In genomic region chr5:67295682-67296081, GRCm38 (mm10) we compare ENCODE assay signal across 25 mouse cellular contexts. TPM values are rescaled to one million over a fixed set of nuclear protein-coding genes. Genes with fewer than 3 reads are reported as not detected.
DNase-seq lines count a peak whose midpoint lies in the region; ATAC-seq and TF ChIP-seq lines count a peak whose summit lies in the region.
"Had no signal": no experiment of that assay in that cellular context is flagged by ENCODE, and none has a peak within 500 bp of the region (broad histone marks: within the 10 kb centered on the region; RNA-seq: fewer than 3 reads in every experiment).

No protein-coding gene starts in this region.

- H3K27ac ChIP-seq in kidney, adult 2 months (ENCODE audit: insufficient read depth, low read depth, low read length) = no peak overlapping the region
- H3K27ac ChIP-seq: embryonic facial prominence, embryonic 10.5 days; embryonic facial prominence, embryonic 15.5 days; forebrain, embryonic 15.5 days; heart, embryonic 10.5 days; heart, embryonic 15.5 days; hindbrain, embryonic 12.5 days; hindbrain, postnatal 0 days; intestine, embryonic 15.5 days; kidney, postnatal 0 days; midbrain, embryonic 13.5 days; neural tube, embryonic 13.5 days had no signal

- DNase-seq in kidney, adult 2 months = peak; percentile 33
- no peak for DNase-seq in kidney, postnatal 14 days
- DNase-seq in right cerebral cortex, adult 2 months (ENCODE audit: low spot score in 2 of 2) = peak; percentile 16 to 31
- DNase-seq in right cerebral cortex, postnatal 14 days = no peak
- DNase-seq in layer of hippocampus, postnatal 10 days (ENCODE audit: low spot score in 2 of 2) = no peak
- no peak for DNase-seq in gastrocnemius, postnatal 4 days (ENCODE audit: low spot score in 2 of 2)
- DNase-seq: adrenal gland, postnatal 14 days; cerebellum, adult 18-20 months; cerebellum, postnatal 14 days; heart, postnatal 36 days; kidney, adult 8-10 months; lung, postnatal 4 days had no signal

- peaks cover 20% of the 10 kb centered on the region for H3K4me1 ChIP-seq in kidney, adult 2 months (ENCODE audit: control insufficient read depth, insufficient read depth, low read length)
- H3K4me1 ChIP-seq: embryonic facial prominence, embryonic 10.5 days; embryonic facial prominence, embryonic 15.5 days; forebrain, embryonic 15.5 days; heart, embryonic 10.5 days; heart, embryonic 15.5 days; hindbrain, embryonic 12.5 days; intestine, embryonic 15.5 days; midbrain, embryonic 13.5 days; neural tube, embryonic 13.5 days had no signal

- H3K4me3 ChIP-seq in kidney, adult 2 months (ENCODE audit: insufficient read depth, low read depth, low read length) = no peak overlapping the region
- H3K4me3 ChIP-seq: embryonic facial prominence, embryonic 10.5 days; embryonic facial prominence, embryonic 15.5 days; forebrain, embryonic 15.5 days; heart, embryonic 10.5 days; heart, embryonic 15.5 days; hindbrain, embryonic 12.5 days; intestine, embryonic 15.5 days; midbrain, embryonic 13.5 days; neural tube, embryonic 13.5 days had no signal

- ATAC-seq in granulocyte monocyte progenitor cell, adult 5-6 weeks (replicated peaks; ENCODE audit: poor library complexity, severe bottlenecking) = peak; percentile 34
- ATAC-seq: CD4-positive, CD25-positive, alpha-beta regulatory T cell, adult 4 months; forebrain, embryonic 15.5 days; hindbrain, postnatal 0 days; intestine, embryonic 15.5 days; midbrain, embryonic 13.5 days had no signal

- WGBS in kidney, adult 2 months = 68% methylated on average over 6 of the region's 6 CpGs

- no peaks in the 10 kb centered on the region for H3K36me3 ChIP-seq in kidney, adult 2 months (ENCODE audit: control insufficient read depth, insufficient read depth, low read length)
- H3K36me3 ChIP-seq: embryonic facial prominence, embryonic 15.5 days; heart, embryonic 15.5 days; intestine, embryonic 15.5 days had no signal

- no peak for TF ChIP-seq POLR2A in kidney, adult 2 months (IDR thresholded peaks at IDR 0.05; ENCODE audit: low read depth, low read length)

- H3K27me3 ChIP-seq in kidney, adult 2 months (replicated peaks; ENCODE audit: control insufficient read depth, insufficient read depth, low read length) = no peaks in the 10 kb centered on the region
- H3K27me3 ChIP-seq: embryonic facial prominence, embryonic 15.5 days; forebrain, embryonic 15.5 days; heart, embryonic 15.5 days; hindbrain, embryonic 12.5 days; intestine, embryonic 15.5 days; midbrain, embryonic 13.5 days; neural tube, embryonic 13.5 days had no signal

- TF ChIP-seq CTCF in kidney, adult 2 months (conservative IDR thresholded peaks at IDR 0.05; ENCODE audit: insufficient read depth, insufficient read length, low read depth, low read length) = no peak

RNA-seq across cellular contexts. Expression of gene Slc30a9, which starts 11.1 kb away (rescaled TPM):
- polyA plus RNA-seq in kidney, adult 2 months (2012; rRNA removed) = 52.8 and 55.8 TPM in 2 replicates
- total RNA-seq in granulocyte monocyte progenitor cell, adult 5-6 weeks (2014; fragmentation: Nextera tagmentation) = 30.4 and 44.6 TPM in 2 replicates
- 23.8 and 36.6 TPM in 2 replicates for total RNA-seq in granulocyte monocyte progenitor cell, adult 5-6 weeks (2017)
- total RNA-seq in layer of hippocampus, postnatal 10 days (2021) = 100 to 1,000 TPM; 146 to 177 TPM
- 10 to 100 TPM; 73.9 to 75.1 TPM for total RNA-seq in gastrocnemius, postnatal 4 days (2021)

RNA-seq across cellular contexts. Expression of gene Tmem33, which starts 35.3 kb away (rescaled TPM):
- 190 and 218 TPM in 2 replicates for polyA plus RNA-seq in kidney, adult 2 months (2012; rRNA removed)
- total RNA-seq in granulocyte monocyte progenitor cell, adult 5-6 weeks (2014; fragmentation: Nextera tagmentation) = 85.7 and 101 TPM in 2 replicates
- total RNA-seq in granulocyte monocyte progenitor cell, adult 5-6 weeks (2017) = 48.8 and 55.6 TPM in 2 replicates
- 10 to 100 TPM; 74.0 to 78.0 TPM for total RNA-seq in layer of hippocampus, postnatal 10 days (2021)
- 10 to 100 TPM; 38.2 to 42.6 TPM for total RNA-seq in gastrocnemius, postnatal 4 days (2021)

Comparison
In these comparisons a context has a peak if more than half of its experiments do, and no peak if none do; other contexts are left out.
1. DNase-seq: peak in kidney, adult 2 months (single experiment) and right cerebral cortex, adult 2 months (2 of 2); none in kidney, postnatal 14 days (single experiment), right cerebral cortex, postnatal 14 days (single experiment), layer of hippocampus, postnatal 10 days (0 of 2) and gastrocnemius, postnatal 4 days (0 of 2).